Mouse (Mus musculus) NIH3T3 (cell line): ENCODE data around the gene Gm4353.
"Not testable (repeated sequence)": the region's sequence is repeated elsewhere in the genome, so short reads cannot be mapped to it uniquely, and the experiment has no call there.

Source experiments
- DNase-seq: peaks from one replicate; pipeline ENCODE4 v3.0.0-alpha.2; 2012; ENCODE audit warnings: low read depth

The Gm4353 gene

DNA sequence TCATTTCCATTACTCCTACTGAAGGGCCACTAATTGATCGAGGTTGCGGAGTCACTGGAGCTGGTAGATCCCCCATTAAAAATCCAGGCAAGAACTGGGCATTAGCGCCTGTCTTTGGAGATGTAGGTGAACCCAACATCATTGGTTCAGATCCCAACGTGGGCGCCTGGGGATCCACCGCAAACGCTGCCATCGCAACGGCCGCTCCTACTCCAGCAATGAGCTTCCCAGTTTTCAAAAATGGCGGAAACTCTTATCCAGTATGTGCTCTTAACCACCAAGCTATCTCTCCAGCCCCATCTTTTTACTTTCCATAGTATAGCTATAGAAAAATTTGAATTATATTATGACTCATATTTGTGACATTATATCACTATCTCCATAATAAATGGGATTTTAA is at the start of gene Gm4353:
Gm4353 (minus strand) TSS at position 270 of the 400 bp plus-strand sequence.
- DNase-seq = not testable (repeated sequence)

DNA sequence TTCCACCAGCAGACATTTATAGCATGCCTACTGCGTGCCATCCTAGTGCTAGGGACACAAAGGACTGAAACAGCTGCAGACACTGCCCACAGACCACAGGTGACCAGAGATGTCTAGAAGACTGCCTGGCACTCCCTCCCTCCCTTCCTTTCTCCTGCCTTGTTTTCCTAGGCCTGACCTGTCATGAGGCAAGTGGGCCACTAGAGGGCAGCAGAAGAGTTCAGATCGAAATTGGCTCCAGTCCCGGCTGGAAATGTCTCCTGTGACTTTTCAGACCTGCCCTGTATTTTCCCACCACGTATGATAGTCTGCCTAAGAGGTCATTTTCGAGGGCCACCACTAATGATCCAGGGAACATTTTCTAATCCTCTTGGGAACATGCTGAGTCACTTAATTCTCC is 47.6 kb upstream of the Gm4353 start:
- peak; percentile 82 for DNase-seq

DNA sequence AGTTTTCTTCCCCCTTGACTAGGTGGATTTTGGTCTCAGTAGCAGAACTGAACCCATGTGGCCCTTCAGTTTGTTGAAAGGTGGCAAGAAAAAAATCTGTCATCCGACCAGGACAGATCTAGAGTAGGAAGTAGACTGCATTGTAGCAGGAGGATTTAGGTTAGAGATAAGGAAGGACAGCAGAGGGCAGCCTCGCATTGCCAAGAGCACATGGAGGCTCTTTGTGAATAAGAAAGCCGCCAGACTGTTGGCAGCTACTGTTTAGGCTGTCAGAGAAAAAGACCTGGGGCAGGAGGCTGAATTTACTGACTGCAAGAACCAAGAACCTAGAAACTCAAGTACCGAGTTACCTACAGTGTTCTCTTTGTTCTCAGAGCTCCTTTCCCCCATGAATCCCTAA is 47.0 kb upstream of the Gm4353 start:
- DNase-seq = peak; percentile 23

DNA sequence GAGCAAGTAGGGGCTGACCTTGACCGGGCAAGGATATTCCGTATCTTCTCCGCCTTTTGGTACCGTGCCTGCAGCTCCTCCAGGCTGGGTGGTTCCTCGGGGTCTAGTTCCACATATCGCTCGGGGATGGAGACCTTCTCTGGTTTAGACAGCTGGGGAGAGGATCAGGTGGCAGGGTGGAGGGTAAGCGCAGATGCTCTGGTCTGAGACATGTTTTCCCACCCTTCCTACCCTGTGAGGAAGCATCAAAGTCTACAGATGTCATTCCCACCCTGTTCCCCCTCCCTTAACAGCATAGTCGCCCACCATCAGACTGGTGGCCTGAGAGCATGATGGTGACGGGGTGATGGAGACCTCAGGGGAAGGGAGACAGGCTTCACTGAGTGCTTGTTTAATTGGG is 44.9 kb upstream of the Gm4353 start:
- no peak for DNase-seq

DNA sequence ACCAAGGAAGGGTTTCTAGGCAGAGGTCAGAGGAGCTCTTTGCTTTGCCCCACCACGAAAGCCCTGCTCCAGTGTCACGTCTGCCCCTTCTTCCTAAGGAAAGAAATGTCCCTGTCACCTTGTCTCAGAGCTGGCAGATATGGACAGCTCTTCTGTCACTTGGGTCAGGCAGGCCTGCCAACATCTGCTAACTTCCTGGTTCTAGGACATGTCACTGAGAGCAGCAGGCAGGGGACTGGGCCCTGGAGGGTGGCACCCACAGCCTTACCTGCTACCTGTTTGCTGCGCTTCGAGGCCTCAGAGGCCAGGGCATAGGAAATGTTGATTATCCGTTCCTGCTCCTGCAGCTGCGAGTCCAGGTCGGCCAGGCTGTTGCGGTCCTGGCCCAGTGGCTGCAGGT is 43.9 kb upstream of the Gm4353 start:
- no peak for DNase-seq

DNA sequence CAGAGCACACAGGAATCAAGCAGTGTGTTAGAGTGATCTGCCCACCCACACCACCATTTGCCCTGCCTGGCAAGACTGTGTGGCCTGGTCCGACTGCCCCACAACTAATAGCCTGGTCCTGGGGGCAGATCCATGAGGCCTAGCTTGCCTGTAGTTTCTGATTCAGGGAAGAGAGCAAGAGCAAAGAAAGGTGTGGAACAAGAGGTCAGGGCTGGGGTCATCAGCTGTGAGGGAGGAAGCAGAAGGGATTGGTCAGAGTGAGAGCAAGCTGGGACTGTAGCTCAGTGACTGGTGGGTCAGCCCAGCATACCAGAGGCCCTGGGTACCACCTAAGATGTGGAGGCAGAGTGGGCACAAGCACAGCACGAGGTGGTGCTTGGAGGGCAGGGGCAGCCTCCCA is 42.6 kb upstream of the Gm4353 start:
- no peak for DNase-seq

DNA sequence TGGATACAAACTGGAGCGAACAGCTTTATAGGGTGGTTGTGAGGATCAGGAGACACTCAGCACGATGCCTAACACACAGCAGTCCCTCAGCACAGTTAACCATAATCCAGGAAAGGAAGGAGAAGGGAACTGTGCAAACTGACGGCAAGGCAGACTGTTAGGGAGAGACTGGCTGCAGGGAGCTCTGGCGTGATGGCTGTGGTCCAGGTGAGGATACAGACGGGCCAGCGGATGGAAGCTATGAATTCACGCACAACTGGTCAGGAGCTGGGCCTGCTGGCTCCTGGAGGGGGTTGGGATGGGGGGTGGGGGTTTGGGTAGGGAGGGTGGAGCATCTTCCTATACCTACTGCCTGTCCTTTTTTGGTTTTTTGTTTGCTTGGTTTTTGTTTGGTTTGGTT is 41.2 kb upstream of the Gm4353 start:
- no peak for DNase-seq

DNA sequence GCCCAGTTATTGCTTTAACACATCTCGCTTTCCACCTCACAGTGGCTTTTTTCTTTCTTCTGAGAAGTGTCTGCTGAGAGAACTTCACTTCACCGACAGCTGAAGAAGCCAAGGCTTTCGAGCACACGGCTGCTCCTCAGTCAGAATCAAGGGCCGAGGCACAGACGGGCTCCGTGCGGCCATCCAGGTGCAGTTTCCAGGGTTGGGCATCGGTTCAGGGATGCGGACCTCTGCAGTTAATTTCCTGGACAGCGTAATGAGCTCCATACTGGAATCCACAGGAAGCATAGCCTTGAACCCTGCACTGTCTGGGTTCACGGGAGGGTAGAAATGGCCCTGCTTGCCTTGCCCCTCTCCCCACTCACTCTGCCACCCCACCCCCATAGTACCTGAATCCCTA is 39.6 kb upstream of the Gm4353 start:
- no peak for DNase-seq

DNA sequence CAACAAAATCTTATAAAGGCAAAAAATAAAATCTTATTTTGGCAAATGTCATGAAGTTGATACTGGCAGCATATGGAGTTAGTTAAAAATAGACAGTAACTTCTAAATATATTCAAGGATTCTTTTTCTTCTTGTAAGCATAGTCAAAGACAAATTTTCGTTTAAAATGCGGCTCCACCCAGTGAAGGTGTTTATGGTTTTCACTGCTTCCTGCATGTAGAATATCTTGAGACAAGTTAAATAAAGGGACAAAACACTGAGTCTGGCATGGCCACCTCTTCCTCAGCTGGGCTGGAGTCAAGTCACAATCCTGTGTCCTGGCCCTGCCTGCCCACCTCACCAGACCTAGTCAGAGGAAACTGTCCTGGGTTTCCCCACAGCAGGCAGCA is 39.2 kb upstream of the Gm4353 start:
- no peak for DNase-seq

DNA sequence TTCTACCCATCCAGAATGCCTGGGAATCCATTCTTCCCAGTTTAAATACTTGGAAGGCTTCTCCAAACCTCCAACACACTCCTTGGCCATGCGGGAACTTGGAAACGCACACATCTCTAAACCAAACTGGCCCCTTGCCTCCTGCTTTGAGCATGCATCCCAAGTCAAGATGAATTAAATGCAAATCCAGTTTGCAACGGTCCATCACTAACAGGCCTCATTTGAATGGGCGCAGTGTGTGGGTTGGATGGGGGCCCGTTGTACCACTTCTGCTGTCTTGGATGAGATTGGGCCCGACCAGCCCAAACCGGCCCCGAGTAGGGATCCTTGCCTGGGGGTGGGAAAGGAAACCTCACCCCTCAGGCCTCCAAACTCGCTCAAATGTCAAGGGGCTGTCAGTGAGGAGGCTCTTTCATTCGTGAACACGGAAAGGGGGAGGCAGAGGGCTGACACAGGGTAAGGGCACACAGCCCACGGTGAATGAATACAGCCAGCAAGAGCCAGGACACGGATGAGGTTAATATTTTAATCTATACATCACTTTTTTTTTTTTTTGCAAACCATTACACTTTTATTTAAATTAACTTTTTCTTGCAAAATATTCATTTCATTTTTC is 38.7 kb upstream of the Gm4353 start:
- no peak for DNase-seq

DNA sequence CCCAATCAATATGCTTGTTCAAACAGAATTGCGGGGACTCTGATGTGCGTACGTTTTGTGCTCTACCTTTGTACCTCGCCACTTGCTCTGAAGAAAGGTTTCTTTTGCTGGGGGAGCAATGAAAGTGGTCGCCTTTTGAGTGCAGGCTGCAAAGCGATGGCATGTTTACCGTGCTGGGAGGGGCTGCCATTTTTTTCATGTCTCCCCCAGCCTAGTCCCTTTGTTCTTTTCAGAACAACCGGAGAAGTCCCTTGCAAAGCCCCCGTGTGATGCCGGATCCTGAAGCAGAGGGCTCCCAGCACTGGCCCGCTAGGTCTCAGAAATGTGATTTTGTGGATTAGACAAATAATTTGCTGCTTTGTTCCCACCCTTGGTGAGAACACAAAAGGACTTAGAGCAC is 36.8 kb upstream of the Gm4353 start:
- no peak for DNase-seq

DNA sequence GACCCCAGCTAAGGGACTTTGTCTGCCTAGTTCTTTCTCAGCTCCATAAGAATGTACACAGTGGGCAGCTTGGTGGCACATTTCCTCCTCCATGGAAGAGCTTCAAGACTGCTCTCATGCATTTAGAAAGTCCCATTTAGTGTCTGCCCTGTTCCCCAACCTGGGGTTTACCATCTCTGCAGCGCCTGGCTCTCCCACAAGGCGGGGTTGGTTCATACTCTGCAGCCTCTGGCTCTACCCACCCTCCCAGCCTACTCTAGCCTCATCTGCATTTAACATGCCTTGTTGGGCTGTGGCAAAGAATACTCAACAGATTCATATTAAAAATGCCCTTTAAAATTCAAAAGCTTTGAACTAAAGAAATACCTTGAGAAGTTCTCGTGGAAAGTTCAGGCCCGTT is 36.3 kb upstream of the Gm4353 start:
- no peak for DNase-seq

DNA sequence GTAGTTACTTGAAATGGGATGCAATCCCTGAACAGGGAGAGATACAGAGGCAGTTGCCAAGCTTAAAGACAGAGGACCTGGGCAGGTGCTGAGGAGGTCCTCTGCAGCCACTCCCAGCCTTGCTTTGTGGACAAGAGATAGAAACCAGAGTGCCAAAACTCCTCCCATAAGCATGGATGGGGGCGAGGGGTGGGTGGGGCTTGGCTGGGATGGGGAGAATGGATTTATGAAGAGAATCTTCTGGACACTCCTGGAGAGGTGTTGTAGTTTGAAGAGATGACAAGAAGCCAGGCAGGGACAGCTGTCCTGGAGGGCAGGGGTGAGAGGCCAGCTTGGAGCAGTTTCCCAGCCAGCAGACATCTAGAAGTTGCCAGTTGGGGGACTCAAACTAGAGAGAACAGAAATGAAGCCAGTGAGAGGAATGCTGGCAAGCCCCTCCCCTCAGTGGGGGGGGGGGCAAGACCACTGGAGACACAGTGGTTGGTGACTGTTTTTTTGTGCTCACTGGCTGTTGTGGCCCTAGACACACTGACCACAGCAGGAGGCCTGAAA is 34.9 kb upstream of the Gm4353 start:
- no peak for DNase-seq

DNA sequence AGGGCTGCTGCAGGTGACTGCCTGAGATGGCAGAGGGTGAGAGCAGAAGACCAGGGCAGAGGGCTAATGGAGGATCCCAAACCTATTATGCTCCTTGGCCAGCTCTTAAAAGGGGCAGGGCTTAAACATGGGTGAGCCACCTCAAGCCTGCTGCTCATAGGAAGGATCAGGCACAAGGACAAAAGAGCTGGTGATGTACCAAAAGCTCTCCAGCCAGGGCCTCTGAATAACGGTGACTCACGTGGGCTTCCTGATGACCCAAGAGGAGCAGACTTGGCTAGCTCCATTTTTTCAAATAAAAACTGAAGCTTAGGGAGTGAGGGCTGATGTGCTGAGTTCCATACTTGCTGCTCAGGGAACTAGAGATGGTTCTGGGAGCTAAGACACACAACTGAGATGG is 31.6 kb upstream of the Gm4353 start:
- peak; percentile 27 for DNase-seq

DNA sequence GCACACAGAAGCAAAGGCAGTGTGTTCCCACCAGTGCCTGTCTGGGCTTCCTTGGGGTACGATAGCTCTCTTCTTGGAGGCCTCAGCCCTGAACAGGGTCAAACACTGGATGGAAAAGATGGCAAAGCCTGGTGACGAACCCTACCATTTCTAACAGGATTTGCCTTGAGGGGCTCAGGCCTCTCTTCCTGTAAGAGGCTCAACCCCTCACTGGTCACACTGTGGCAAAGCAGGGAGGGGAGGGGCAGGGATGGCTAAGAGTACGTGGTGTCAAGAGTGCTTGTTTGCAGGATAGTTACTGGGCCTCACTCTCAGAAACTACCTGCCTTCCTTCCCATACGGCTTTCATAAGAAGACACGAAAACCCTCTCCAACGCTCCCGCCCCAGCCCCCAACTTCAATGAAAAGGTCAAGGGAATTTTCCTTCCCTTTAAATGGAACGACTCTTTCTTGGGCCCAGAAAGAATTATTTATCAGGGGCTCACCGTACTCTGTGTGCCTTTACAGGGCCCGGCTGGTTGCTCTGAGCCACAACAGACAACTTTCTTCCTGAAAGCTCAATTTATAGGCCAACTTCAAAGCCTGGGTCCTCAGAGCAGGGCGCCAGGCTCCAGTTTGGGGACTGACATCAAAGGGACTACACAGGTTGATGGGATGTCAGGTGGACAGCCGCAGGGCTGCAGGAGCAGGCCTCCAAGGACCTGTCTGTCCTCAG is 30.9 kb upstream of the Gm4353 start:
- no peak for DNase-seq

DNA sequence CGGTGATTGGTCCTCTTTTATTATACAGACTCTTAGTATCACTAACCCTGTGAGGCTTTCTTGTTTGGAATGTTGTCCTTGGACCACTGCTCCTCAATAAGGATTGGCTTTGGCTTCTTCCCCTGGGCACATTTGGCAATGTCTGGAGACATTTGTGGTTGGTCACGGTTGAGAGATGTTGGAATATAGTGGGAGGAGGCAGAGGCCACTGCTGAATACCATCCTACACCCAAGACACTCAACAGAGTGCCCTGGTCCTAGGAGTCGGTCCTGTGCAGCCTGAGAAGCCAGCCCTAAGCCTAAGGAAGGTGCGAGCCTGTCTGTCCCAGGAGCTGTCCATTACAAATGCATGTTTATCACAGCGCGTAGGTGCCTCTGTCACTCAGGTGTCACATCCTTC is 27.1 kb upstream of the Gm4353 start:
- DNase-seq = no peak

DNA sequence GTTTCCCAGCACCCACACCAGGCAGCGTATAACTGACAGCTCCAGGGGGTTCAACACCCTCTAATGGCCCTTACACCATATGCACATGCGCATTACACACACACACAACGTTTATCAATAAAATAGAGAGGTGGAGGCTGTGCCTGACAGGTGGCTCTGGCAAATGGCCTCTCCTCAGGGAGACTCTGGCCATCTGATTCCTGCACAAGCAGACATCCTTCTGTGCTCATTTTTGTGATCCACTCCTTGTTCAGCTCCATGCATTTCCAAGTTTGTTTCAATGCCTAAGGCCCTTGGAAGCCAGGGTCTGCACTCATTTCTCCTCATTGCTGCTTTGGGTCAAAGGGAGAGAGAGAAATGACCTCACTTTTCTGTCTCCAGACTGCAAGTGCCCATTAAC is 26.2 kb upstream of the Gm4353 start:
- DNase-seq = no peak

DNA sequence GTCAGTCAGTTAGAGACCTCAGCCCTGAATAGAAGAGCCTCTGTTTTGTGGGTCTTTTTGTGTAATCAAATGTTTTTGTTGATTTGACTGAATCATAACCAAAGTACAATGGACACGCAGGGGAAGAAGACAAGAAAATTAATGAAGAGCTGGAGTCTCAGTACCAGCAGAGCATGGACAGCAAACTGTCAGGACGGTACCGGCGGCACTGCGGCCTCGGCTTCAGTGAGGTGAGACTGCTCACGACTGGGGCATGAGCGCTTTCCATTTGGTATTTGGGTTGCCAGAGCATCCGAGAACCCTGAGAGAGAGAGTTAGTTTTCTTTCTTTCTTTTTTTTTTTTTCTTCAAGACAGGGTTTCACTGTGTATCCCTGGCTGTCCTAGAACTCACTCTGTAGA is 18.7 kb upstream of the Gm4353 start:
- no peak for DNase-seq

DNA sequence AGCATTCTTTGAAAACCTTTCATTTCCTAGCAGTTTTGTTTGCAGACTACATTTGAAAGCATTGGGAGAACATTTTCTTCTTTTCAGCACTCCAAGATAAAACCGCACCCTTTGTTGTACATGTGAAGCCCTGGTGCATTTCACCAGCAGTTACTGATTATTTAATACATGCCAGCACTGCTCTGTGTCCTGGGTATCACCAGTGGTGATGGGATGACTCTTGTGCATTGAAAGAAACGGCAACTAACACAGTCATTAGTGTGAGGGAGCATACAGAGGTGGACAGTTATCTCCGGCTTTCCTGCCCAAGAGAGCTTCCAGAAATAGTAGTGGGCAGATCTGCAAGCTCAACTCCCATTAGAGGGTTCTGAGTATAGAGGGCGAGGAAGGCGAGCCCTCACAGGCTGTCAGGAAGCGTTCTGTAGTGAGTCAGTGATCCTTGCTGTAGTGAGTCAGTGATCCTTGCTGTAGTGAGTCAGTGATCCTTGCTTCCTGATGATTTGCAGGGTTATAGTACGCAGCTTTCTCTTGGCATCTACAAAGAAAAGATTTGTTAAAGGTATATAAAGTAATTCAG is 15.6 kb upstream of the Gm4353 start:
- DNase-seq = peak; percentile 76

DNA sequence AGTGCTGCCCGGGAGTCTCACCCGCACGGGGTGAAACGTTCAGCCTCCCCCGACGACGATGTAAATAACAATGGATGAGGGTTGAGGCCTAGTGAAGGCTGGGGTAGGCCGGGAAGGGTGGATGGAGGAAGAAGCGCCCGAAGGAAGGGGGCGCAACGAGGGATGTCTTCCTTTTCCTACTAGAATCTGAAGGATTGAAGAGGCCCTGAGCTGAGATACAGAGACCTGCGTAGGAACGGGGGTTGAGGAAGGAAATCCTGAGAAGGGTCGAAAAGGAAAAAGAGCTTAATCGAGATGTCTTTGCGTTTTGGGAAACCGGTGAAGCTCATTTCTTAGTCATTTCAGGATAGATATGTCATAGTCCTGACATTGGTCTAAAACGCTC is 9.0 kb upstream of the Gm4353 start:
- peak; percentile 80 for DNase-seq

DNA sequence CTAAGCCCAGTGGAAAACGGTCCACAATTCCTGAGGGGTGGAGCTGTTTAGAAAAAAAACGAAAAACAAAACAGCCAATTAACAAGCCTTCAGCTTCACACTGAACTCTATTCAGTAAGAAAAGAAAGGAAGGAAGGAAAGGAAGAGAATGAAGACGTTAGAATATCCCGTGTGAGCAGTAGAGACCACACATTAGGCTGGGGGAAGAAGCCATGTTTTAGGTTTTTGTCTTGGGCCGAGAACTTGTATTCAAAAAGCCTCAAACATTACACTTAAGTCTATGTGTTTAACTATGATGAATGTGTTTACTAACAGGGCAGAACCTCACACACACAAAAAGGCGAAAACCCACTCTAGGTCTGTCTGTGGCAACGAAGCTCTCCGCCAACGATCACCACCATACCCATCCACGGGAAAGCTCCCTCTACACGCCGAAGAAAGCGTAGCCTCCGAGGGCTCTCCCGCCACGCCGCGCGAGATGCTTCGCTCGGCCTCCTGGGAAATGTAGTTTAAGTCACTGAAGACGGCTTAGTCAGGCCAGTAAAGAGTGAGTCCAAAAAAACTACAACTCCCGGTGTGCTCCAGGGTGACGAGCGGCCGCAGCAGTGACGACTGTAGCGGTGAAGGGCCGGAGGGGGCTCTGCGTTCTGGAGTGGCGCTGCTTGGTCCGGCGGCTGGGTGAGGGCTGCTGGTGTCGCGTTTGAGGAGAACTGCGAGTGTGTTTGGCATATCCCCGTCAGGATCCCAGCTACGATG is 8.5 kb upstream of the Gm4353 start:
- peak; percentile 96 for DNase-seq

DNA sequence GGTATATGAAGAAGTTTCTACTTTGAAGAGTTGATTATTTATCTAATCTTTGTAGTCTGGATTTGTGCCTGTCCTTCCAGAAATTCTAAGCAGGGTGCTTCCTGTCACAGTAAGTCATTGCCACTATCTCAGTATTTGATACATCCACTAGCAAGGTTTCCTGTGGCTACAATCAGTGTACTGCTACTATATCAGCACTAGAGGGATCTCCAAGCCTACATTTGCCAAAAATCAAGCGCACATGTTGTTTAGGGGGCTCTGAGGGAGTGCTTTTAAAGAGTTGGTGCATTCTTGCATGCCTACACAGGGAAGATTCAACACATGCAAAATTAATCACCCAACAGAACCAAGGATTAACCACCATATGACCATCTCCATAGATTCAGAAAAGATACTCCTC is 23.7 kb downstream of the Gm4353 start:
- DNase-seq = peak; percentile 3
